Mouse (Mus musculus): ENCODE results near the gene Cpt2.

GRCm38 (mm10) chr4:107858995-107859394 is 64.4 kb downstream of the Cpt2 start:
- TF ChIP-seq ZC3H11A (IDR thresholded peaks at IDR 0.05; ENCODE audit: borderline replicate concordance, low read depth, low read length), result no peak
- TF ChIP-seq MAFK (IDR thresholded peaks at IDR 0.05; ENCODE audit: insufficient read depth, low read depth, low read length), result no peak
- no peak for TF ChIP-seq HCFC1 (IDR thresholded peaks at IDR 0.05; ENCODE audit: borderline replicate concordance, insufficient read depth, low read length)
- no peak for TF ChIP-seq CHD2 (IDR thresholded peaks at IDR 0.05; ENCODE audit: low read depth, low read length)
- no peak for TF ChIP-seq ZNF384 (IDR thresholded peaks at IDR 0.05; ENCODE audit: low read depth, low read length)
